Mouse (Mus musculus) c-Kit-positive CD71-negative TER-119-negative erythroid progenitor cells, embryonic 14.5 days (primary cell): ENCODE measurements around the gene Tmem230.
"Not testable (repeated sequence)": the region's sequence is repeated elsewhere in the genome, so short reads cannot be mapped to it uniquely, and the experiment has no call there.

Experiments used
- DNase-seq: peaks from one replicate; pipeline ENCODE4 v3.0.0-alpha.2; 2013; ENCODE audit warnings: low read depth

The Tmem230 gene

GRCm38 (mm10) chr2:132272694-132273389, 25.2 kb upstream of the Tmem230 start:
- DNase-seq, result no peak

GRCm38 (mm10) chr2:132270331-132270951, 22.8 kb upstream of the Tmem230 start:
- DNase-seq, result no peak

GRCm38 (mm10) chr2:132269217-132269616, 21.6 kb upstream of the Tmem230 start:
- no peak for DNase-seq

- DNase-seq, result no peak
Observed at GRCm38 (mm10) chr2:132266086-132266485, 18.5 kb upstream of the Tmem230 start.

- DNase-seq, result no peak
Observed at GRCm38 (mm10) chr2:132265196-132265595, 17.6 kb upstream of the Tmem230 start.

GRCm38 (mm10) chr2:132264266-132264710, 16.7 kb upstream of the Tmem230 start:
- DNase-seq, result no peak

GRCm38 (mm10) chr2:132263421-132264265, 16.0 kb upstream of the Tmem230 start:
- DNase-seq, result no peak

- DNase-seq, result peak; percentile 96
Observed at GRCm38 (mm10) chr2:132262879-132263398, 15.3 kb upstream of the Tmem230 start, which contains the start of gene Cds2. Gene Cds2, plus strand, starts transcription at chr2:132263148.

GRCm38 (mm10) chr2:132262175-132262574, 14.6 kb upstream of the Tmem230 start:
- DNase-seq, result no peak

GRCm38 (mm10) chr2:132260601-132261000, 13.0 kb upstream of the Tmem230 start:
- DNase-seq, result no peak

GRCm38 (mm10) chr2:132257350-132258068, 9.9 kb upstream of the Tmem230 start:
- DNase-seq, result no peak

- DNase-seq, result no peak
Observed at GRCm38 (mm10) chr2:132253603-132254002, 6.0 kb upstream of the Tmem230 start.

- DNase-seq, result peak; percentile 96
Observed at GRCm38 (mm10) chr2:132252542-132253528, 5.2 kb upstream of the Tmem230 start, which contains the start of gene Pcna. Gene Pcna, minus strand, starts transcription at chr2:132253314.

GRCm38 (mm10) chr2:132251911-132252310, 4.3 kb upstream of the Tmem230 start:
- no peak for DNase-seq

- DNase-seq, result no peak
Observed at GRCm38 (mm10) chr2:132243370-132243769, 4.2 kb downstream of the Tmem230 start.

GRCm38 (mm10) chr2:132240457-132240856, 7.2 kb downstream of the Tmem230 start:
- peak; percentile 31 for DNase-seq

GRCm38 (mm10) chr2:132239434-132239833, 8.2 kb downstream of the Tmem230 start:
- DNase-seq, result not testable (repeated sequence)

GRCm38 (mm10) chr2:132235975-132236374, 11.6 kb downstream of the Tmem230 start:
- no peak for DNase-seq

GRCm38 (mm10) chr2:132235291-132235690, 12.3 kb downstream of the Tmem230 start:
- no peak for DNase-seq
